Mouse (Mus musculus) gastrocnemius, adult 18-20 months (tissue): ENCODE results near the gene Evx1. TPM values are rescaled to one million over a fixed set of nuclear protein-coding genes. Genes with fewer than 3 reads are reported as not detected.
"Not testable (repeated sequence)": the region's sequence is repeated elsewhere in the genome, so short reads cannot be mapped to it uniquely, and the experiment has no call there.

Experiments
- DNase-seq: peaks from one replicate; pipeline ENCODE4 v3.0.0; 2021; ENCODE audit warnings: low spot score
- total RNA-seq, 2 experiments: library from RNA; stranded (reverse); gene quantifications; 2 replicates each; pipeline ENCODE4 v1.2.3; 2021

Evx1 gene
- total RNA-seq, 2 experiments from 2014 or later: not detected

DNA sequence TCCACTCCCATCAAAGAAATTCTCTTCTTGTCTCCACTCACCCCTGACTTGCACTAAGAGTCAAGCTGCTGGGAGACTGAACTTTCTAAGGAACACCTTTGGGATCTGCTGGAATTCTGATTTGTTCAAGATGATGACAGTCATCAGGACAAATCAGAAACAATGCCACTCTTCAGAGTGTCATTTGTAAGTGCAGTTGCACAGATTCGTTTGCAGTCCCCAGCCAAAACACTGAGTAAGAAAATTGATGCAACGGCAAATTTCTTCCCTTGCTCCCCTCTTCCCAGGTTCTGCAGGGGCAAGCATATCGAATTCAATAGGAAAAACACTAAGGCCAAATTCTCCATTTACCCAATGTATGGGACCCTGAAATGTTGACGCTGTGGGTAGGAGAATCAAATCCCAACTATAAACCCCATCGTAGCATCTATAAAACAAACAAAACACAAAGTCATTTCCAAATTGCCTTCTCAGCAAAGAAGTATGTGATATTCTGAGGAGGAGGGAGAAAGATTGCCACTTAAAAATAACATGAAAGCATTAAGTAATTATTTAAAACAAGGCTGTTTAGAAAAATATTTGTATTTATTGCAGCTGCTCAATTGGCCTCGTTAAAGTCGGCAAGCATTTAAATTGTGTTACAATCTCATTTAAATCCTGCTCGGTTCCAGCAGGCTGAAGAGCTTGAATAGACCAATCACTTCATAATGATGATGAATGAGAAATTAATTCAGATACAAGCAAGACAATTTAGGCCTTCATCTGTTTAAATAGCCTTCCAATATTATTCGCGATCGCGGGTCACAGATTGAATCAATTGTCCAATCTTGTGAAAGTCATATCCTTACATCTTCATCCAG, 7.9 kb downstream of the Evx1 start:
- DNase-seq: no peak

DNA sequence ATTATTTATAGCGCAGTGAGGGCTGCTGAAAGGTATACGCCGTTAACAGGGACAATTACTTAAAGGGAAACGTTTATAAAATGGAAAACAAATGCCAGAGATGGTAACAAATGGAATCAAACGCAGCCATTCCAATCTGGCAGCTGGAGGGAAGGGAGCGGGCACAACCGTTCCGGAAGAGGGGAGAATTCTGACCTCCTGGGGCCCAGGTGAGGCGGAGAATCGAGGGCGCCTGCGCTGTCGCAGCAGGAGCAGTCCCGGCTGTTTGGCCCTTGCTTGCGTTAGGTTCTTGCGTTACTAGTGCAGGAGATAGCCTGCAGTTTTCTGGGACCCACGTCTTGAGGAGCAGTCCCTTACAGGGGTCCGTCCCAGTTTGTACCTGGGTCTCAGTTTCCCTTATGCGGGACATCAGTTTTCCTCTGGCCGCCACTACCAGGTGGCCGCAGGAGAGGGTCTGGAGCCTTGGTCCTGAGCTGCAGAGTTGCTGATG, 8.6 kb downstream of the Evx1 start:
- DNase-seq: no peak

DNA sequence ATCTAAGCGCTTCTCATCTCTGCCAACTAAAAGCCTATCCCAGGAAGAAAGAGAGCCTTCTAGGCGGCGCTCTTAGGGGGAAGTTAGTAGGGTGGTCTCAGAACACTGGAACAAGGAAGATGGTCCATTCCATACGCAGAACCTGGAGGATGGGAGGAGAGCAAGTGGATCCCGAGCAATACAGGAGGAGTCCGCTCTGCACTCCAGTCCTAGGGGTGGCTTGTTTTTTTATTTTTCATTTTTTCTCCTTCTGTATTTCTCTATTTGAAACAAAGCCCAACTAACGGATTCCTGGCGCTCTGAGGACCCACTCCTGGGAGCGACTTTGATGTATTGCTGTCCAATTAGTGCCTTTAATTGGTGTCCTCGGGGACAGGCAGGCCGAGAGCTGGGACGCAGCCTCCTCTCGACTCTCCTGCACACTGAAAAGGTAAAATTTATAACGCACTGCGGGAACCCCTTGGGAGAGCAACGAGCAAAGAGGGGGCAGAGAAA, 9.5 kb downstream of the Evx1 start:
- DNase-seq: no peak

DNA sequence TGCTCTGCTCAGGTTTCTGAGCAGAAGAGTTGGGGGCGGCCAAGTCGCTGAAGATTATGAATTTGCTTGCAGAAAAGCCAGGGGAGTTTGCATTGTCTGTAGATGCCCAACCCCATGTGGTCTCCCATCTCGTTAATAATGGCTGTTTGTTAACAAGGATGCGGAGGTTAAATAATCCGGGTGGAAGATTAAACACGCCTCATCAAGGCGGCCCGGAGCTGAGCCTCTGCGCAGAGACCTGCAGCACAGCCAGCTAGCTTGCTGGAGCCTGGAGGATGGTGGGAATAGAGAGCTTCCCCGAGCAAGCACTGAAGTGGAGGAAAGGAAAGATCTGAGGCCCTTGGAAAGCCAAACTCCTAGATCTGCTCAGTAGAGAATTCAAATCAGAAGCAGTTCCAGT, 10.0 kb downstream of the Evx1 start:
- no peak for DNase-seq

DNA sequence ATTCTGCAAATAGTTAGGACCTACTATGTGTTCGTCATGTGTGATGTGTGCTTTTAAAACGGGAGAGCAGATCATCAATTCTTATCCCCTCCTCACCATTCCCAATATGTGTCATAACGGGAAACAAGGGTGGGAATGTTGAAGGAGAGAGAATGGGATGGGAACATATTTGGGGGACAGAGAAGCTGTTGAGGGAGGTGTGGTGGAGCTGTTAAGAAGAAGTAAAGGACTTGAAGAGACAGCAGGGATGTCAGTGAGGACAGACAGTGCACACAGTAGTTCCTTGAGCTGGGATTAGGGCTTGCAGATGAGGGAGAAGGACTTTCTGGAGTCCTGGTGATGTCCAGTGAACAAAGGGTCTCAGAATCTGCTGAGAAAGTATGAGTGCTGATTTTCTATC, 10.8 kb downstream of the Evx1 start:
- no peak for DNase-seq

DNA sequence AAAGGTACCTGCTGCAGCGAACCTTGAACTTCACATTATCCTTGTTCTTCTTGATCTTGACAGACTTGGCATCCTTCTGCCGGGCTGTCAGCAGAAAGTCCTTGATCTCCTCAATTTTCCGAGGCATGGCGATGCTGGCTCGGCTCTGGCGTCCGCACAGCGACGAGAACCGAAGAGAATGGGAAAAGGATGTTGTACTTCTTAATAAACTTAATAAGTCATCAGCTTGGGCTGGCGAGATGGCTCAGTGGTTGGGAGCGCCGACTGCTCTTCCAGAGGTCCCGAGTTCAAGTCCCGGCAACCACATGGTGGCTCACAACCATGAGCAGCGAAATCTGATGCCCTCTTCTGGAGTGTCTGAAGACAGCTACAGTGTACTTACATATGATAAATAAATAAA, 33.5 kb downstream of the Evx1 start:
- not testable (repeated sequence) for DNase-seq

DNA sequence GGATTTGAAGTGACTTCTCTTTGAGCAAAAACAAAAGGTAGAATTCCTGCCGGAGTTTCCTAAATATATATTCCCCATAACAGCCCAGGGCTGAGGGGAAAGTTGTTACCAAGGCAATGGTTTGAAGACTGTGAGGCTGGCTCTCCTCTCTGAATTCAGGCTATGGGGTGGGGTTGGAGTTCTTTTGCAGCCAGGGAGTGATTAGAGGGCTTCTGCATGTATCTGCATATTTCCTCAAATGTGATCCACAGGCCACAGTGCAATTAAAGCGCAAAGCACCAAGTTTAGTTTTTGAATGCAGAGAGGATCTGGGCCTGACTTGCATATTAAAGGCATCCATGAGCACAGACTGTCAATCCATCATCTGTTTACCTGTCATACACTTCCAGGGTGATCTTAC, 52.7 kb downstream of the Evx1 start:
- DNase-seq: no peak

DNA sequence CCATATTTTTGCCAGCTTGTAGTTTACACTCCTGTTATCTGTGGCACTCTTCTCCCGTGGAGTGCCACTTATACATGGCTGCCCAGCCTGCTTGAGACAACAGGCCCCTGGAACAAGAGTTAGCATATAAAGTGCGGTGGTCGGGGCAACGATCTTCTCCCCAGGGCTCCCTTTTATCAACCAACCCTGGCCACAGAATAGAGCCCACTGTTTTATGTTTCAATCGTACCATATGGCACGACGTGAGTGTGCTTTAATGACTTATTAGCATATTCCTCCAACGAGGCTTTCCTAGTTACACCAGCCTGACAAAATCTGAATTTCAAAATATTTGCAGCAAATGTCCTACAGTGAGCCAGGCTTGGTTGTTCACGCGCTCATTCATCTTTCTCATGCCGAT, 53.2 kb downstream of the Evx1 start:
- DNase-seq: no peak

DNA sequence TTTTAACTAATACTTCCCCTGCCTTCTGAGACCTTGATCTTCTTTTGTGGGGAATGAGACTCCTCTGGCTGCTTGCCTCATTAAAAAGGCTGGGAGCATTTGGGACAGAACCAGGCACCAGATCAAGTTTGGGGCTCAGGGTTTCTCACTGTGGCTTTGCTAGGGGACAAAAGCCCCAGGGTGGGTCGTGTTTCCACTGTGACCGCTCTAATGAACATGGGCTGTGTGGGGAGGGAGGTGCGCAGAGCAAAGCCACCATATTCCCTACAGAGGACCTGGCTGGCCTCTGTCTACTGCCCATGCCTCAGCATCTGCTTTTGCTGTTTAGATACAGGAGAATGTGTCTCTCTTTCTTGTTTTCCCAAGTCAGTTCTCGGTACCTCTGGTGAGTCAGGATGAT, 53.8 kb downstream of the Evx1 start:
- no peak for DNase-seq

Other genes starting within 250 kb of the Evx1 start
- gene Hoxa1, start 155.2 kb upstream of the Evx1 start, total RNA-seq: under 1 TPM in 1 of 2 experiments, not detected in 1; 0.19 TPM
- gene Hoxa2, start 148.7 kb upstream of the Evx1 start, total RNA-seq: under 1 TPM; 0.21 to 0.27 TPM
- not detected for gene 5730596B20Rik, start 136.0 kb upstream of the Evx1 start, total RNA-seq
- gene Hoxa4, start 121.7 kb upstream of the Evx1 start, total RNA-seq: 1 to 10 TPM; 2.7 to 2.9 TPM
- 1 to 10 TPM; 2.0 to 2.1 TPM for gene Hoxa5, start 108.9 kb upstream of the Evx1 start, total RNA-seq
- gene Hoxa6, start 104.8 kb upstream of the Evx1 start, total RNA-seq: 1 to 10 TPM; 2.0 to 2.1 TPM
- gene Hoxa3, start 100.2 kb upstream of the Evx1 start, total RNA-seq: 1 to 10 TPM; 1.6 to 3.0 TPM
- under 1 TPM in 1 of 2 experiments, not detected in 1; 0.39 TPM for gene Gm28308, start 100.2 kb upstream of the Evx1 start, total RNA-seq
- 1 to 10 TPM; 4.7 to 5.0 TPM for gene Hoxa7, start 91.6 kb upstream of the Evx1 start, total RNA-seq
- gene Hoxa9, start 82.4 kb upstream of the Evx1 start, total RNA-seq: 1 to 10 TPM; 7.2 to 7.4 TPM
- 10 to 100 TPM; 13.7 to 15.0 TPM for gene Hoxa10, start 72.6 kb upstream of the Evx1 start, total RNA-seq
- gene Hoxa11, start 67.7 kb upstream of the Evx1 start, total RNA-seq: 1 to 10 TPM; 2.1 to 2.9 TPM
- 1 to 10 TPM; 3.7 to 6.0 TPM for gene Hoxa13, start 52.6 kb upstream of the Evx1 start, total RNA-seq